Mouse (Mus musculus) midbrain, embryonic 12.5 days (tissue): ENCODE data around the gene Mtmr6. TPM values are rescaled to one million over a fixed set of nuclear protein-coding genes. Genes with fewer than 3 reads are reported as not detected.
"Not testable (repeated sequence)": the region's sequence is repeated elsewhere in the genome, so short reads cannot be mapped to it uniquely, and the experiment has no call there.

Experiments used
- ATAC-seq: fragments of 200-750 bp; cut with Nextera tagmentation; 2 replicates; pipeline ENCODE4 v1.8.0; 2017; ENCODE audit warnings: low read depth, moderate TSS enrichment, moderate library complexity; ENCODE audit not compliant: low FRiP score
- H3K27ac ChIP-seq: fragments of 300-500 bp; sonication (generic); replicated peaks from 2 replicates; pipeline ENCODE4 v1.5.1; 2016; ENCODE audit warnings: mild to moderate bottlenecking
- H3K27me3 ChIP-seq: fragments of 300-500 bp; sonication (generic); 2 replicates; pipeline ENCODE4 v1.6.1; 2016; ENCODE audit warnings: mild to moderate bottlenecking
- H3K36me3 ChIP-seq: fragments of 300-500 bp; sonication (generic); 2 replicates; pipeline ENCODE4 v1.6.1; 2016
- H3K4me1 ChIP-seq: fragments of 300-500 bp; sonication (generic); 2 replicates; pipeline ENCODE4 v1.6.1; 2016
- H3K4me2 ChIP-seq: fragments of 300-500 bp; sonication (generic); replicated peaks from 2 replicates; pipeline ENCODE4 v1.6.1; 2016; ENCODE audit warnings: mild to moderate bottlenecking, moderate library complexity
- H3K4me3 ChIP-seq: fragments of 300-500 bp; sonication (generic); 2 replicates; pipeline ENCODE4 v1.5.1; 2016; ENCODE audit warnings: mild to moderate bottlenecking
- H3K9ac ChIP-seq: fragments of 300-500 bp; sonication (generic); replicated peaks from 2 replicates; pipeline ENCODE4 v1.6.1; 2016; ENCODE audit warnings: mild to moderate bottlenecking, moderate library complexity
- H3K9me3 ChIP-seq: fragments of 300-500 bp; sonication (generic); 2 replicates; pipeline ENCODE4 v1.6.1; 2016; ENCODE audit warnings: mild to moderate bottlenecking
- WGBS: fragments of 180-500 bp; shearing (Covaris S2); methylation state at CpG from one replicate; pipeline ENCODE4 v1.1.7; 2016; 5-methylcytosine and 5-hydroxymethylcytosine counted together
- polyA plus RNA-seq: library from polyadenylated mRNA; unstranded; fragments of >200 nt; fragmentation: Nextera tagmentation; extraction: Ambion mirVana; gene quantifications from 2 replicates; pipeline ENCODE4 v1.2.1, GENCODE M21; 2016

Mtmr6 gene
- polyA plus RNA-seq, 1 experiment from 2014 or later: 56.0 TPM

GRCm38 (mm10) chr14:60301024-60301423 lies 36.0 kb downstream of the Mtmr6 start:
- Histone ChIP-seq H3K36me3 (peaks cover 18% of the 10 kb centered on the region; the same call in 1 of the 2 replicates), H3K9ac (no peak overlapping the region), H3K9me3 (no peaks in the 10 kb centered on the region), H3K4me3 (no peak overlapping the region), H3K4me2 (no peak overlapping the region), H3K27ac (peak overlapping the region; percentile 58), H3K4me1 (peaks cover 24% of the 10 kb centered on the region), H3K27me3 (no peaks in the 10 kb centered on the region)
- WGBS: 34% methylated on average over 6 of the region's 6 CpGs
- peak; percentile 52; the same call in 1 of the 2 replicates for ATAC-seq

GRCm38 (mm10) chr14:60302441-60302840 lies 37.4 kb downstream of the Mtmr6 start:
- WGBS: 69% methylated on average over 4 of the region's 4 CpGs
- Histone ChIP-seq H3K27me3 (no peaks in the 10 kb centered on the region), H3K9ac (no peak overlapping the region), H3K4me2 (no peak overlapping the region), H3K36me3 (0 out of 2 replicates have a peak, but pooled peaks cover 10% of the 10 kb centered on the region), H3K4me3 (no peak overlapping the region), H3K9me3 (no peaks in the 10 kb centered on the region), H3K27ac (no peak overlapping the region), H3K4me1 (peaks cover 24% of the 10 kb centered on the region)
- no peak for ATAC-seq

- Histone ChIP-seq H3K4me1 (peaks cover 24% of the 10 kb centered on the region), H3K9me3 (no peaks in the 10 kb centered on the region), H3K27ac (no peak overlapping the region), H3K27me3 (no peaks in the 10 kb centered on the region), H3K36me3 (0 out of 2 replicates have a peak, but pooled peaks cover 5% of the 10 kb centered on the region), H3K9ac (no peak overlapping the region), H3K4me2 (no peak overlapping the region), H3K4me3 (no peak overlapping the region)
- WGBS: 93% methylated on average over 2 of the region's 2 CpGs
- no peak for ATAC-seq
These were observed 39.6 kb downstream of the Mtmr6 start for GRCm38 (mm10) chr14:60304441-60305220.

GRCm38 (mm10) chr14:60308113-60308512 lies 43.1 kb downstream of the Mtmr6 start:
- Histone ChIP-seq H3K9me3 (no peaks in the 10 kb centered on the region), H3K4me3 (no peak overlapping the region), H3K4me2 (no peak overlapping the region), H3K9ac (no peak overlapping the region), H3K36me3 (0 out of 2 replicates have a peak, but pooled peaks cover 2% of the 10 kb centered on the region), H3K27me3 (no peaks in the 10 kb centered on the region), H3K27ac (no peak overlapping the region), H3K4me1 (no peaks in the 10 kb centered on the region)
- no peak for ATAC-seq
- WGBS: 76% methylated on average over 6 of the region's 6 CpGs

GRCm38 (mm10) chr14:60310691-60311090 lies 45.7 kb downstream of the Mtmr6 start:
- Histone ChIP-seq H3K27ac (no peak overlapping the region), H3K9ac (no peak overlapping the region), H3K4me2 (no peak overlapping the region), H3K9me3 (no peaks in the 10 kb centered on the region), H3K4me1 (no peaks in the 10 kb centered on the region), H3K36me3 (no peaks in the 10 kb centered on the region), H3K4me3 (no peak overlapping the region), H3K27me3 (no peaks in the 10 kb centered on the region)
- no peak for ATAC-seq
- 79% methylated on average over 4 of the region's 4 CpGs for WGBS

- ATAC-seq: no peak
- Histone ChIP-seq H3K4me2 (no peak overlapping the region), H3K9me3 (no peaks in the 10 kb centered on the region), H3K4me3 (no peak overlapping the region), H3K36me3 (no peaks in the 10 kb centered on the region), H3K9ac (no peak overlapping the region), H3K27ac (no peak overlapping the region), H3K4me1 (no peaks in the 10 kb centered on the region), H3K27me3 (no peaks in the 10 kb centered on the region)
- WGBS: 97% methylated on average over 1 of the region's 1 CpGs
These were observed 54.2 kb downstream of the Mtmr6 start for GRCm38 (mm10) chr14:60319231-60319630.

- ATAC-seq: no peak
- 85% methylated on average over 3 of the region's 3 CpGs for WGBS
These were observed 55.8 kb downstream of the Mtmr6 start for GRCm38 (mm10) chr14:60320813-60321212.

GRCm38 (mm10) chr14:60340001-60340400 lies 75.0 kb downstream of the Mtmr6 start:
- H3K9ac ChIP-seq: not testable (repeated sequence)

More at GRCm38 (mm10) chr14:60320813-60321212, 55.8 kb downstream of the Mtmr6 start:
- Histone ChIP-seq H3K9me3 (no peaks in the 10 kb centered on the region), H3K9ac (no peak overlapping the region), H3K36me3 (no peaks in the 10 kb centered on the region), H3K4me3 (no peak overlapping the region), H3K27me3 (no peaks in the 10 kb centered on the region), H3K4me2 (no peak overlapping the region), H3K27ac (no peak overlapping the region), H3K4me1 (no peaks in the 10 kb centered on the region)

GRCm38 (mm10) chr14:60340570-60340969 lies 75.5 kb downstream of the Mtmr6 start:
- Histone ChIP-seq H3K9ac (no peak overlapping the region), H3K27me3 (no peaks in the 10 kb centered on the region), H3K9me3 (no peaks in the 10 kb centered on the region), H3K4me2 (no peak overlapping the region), H3K4me3 (no peak overlapping the region), H3K36me3 (no peaks in the 10 kb centered on the region), H3K27ac (no peak overlapping the region), H3K4me1 (no peaks in the 10 kb centered on the region)
- 85% methylated on average over 4 of the region's 4 CpGs for WGBS
- ATAC-seq: no peak

More at GRCm38 (mm10) chr14:60340001-60340400, 75.0 kb downstream of the Mtmr6 start:
- H3K27me3 ChIP-seq, H3K27ac ChIP-seq, H3K36me3 ChIP-seq, H3K4me2 ChIP-seq, H3K4me3 ChIP-seq, H3K4me1 ChIP-seq, ATAC-seq, H3K9me3 ChIP-seq: not testable (repeated sequence)
- WGBS: 82% methylated on average over 5 of the region's 5 CpGs

- no peak overlapping the region for H3K9ac ChIP-seq
- no peak for ATAC-seq
- H3K27me3 ChIP-seq: no peaks in the 10 kb centered on the region
- H3K27ac ChIP-seq: no peak overlapping the region
- no peaks in the 10 kb centered on the region for H3K36me3 ChIP-seq
- H3K4me1 ChIP-seq: no peaks in the 10 kb centered on the region
- H3K9me3 ChIP-seq: no peaks in the 10 kb centered on the region
- H3K4me2 ChIP-seq: no peak overlapping the region
- H3K4me3 ChIP-seq: no peak overlapping the region
- 98% methylated on average over 6 of the region's 6 CpGs for WGBS
These were observed 80.4 kb downstream of the Mtmr6 start for GRCm38 (mm10) chr14:60345326-60345876.
